Mouse (Mus musculus): ENCODE measurements at regions not wholly inside any gene's neighbourhood (a gene's known extent, or its start where the extent isn't known, plus 50 kb on each side); places are given as distances from the start of the nearest gene placed in this dataset.
A peak's percentile ranks its signal among the peaks of the same experiment; 100 is the strongest.

GRCm38 (mm10) chr12:43843907-43844537 is 366.1 kb downstream of the Dnajb9 start:
- no peak for DNase-seq (ENCODE audit: low read depth, low spot score)

- DNase-seq (ENCODE audit: low read depth, low spot score): no peak
These were observed 378.1 kb downstream of the Dnajb9 start for GRCm38 (mm10) chr12:43831976-43832375.

GRCm38 (mm10) chr12:43828641-43829040 is 381.5 kb downstream of the Dnajb9 start:
- DNase-seq (ENCODE audit: low read depth, low spot score): no peak

DNA sequence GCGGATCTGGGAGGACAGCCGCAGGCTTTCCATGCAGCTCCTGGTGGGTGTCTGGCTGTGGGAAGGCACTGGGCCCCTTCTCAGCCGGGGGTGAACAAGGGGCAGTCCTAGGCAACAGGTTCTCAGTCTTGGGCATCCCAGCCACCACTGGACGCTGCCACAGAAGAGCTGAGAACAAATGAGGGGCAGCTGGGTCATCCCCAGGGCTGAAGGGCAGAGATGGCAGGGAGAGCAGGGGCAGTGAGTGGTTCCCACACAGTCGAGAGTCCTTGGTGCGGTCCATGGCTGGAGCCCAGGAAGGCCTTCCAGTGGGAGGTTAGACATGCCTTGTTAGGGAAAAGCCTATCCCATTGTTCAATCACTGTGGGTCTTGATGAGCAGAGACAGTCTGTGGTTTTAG is 382.2 kb downstream of the Dnajb9 start:
- no peak for DNase-seq (ENCODE audit: low read depth, low spot score)

- DNase-seq (ENCODE audit: low read depth, low spot score): no peak
These were observed 382.8 kb downstream of the Dnajb9 start for GRCm38 (mm10) chr12:43827296-43827695.

DNA sequence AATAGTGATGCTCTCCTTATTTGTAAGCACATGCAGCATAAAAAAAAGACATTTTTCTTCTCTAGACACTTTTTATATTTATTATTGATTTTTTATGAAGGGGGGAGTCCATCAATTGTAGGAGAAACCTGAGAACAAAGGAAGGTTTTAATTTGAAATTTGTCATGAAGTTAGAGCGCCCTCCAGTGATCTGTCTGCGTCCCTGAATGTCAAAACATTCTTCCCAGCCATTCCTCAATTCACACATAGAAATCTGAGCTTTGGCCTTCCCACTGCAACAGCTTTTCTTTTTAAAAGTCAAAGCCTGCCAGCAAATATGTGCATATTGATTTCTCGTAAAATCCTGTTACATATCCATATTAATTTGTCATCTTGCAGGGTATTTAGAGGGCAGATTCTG is 396.6 kb downstream of the Dnajb9 start:
- peak; percentile 8 for DNase-seq (ENCODE audit: low read depth, low spot score)

- DNase-seq (ENCODE audit: low read depth, low spot score): no peak
These were observed 437.4 kb downstream of the Dnajb9 start for GRCm38 (mm10) chr12:43772766-43773165.

DNA sequence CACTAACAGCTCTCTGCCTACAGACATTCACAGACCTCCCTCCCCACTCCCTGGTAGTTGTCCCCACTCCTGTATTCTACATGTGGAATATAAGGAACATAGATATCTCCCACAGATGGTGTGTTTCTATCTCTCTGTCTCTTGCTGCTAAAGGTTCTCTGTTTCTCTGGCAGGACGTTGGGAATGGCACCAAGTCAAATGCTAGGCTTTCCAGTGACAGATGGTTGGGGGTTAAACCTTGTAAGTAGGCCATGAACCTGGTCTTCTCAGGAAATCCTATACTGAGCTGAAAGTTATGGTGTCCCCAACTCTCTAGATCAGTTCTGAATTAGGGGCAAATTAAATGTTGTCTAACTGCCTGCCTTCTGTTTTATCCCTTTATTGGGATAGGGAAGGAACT is 448.0 kb downstream of the Dnajb9 start:
- no peak for DNase-seq (ENCODE audit: low read depth, low spot score)

All from forelimb bud, embryonic 11.5 days (tissue).